Comparison of ENCODE assay signal across 8 mouse cellular contexts in the genomic region with DNA sequence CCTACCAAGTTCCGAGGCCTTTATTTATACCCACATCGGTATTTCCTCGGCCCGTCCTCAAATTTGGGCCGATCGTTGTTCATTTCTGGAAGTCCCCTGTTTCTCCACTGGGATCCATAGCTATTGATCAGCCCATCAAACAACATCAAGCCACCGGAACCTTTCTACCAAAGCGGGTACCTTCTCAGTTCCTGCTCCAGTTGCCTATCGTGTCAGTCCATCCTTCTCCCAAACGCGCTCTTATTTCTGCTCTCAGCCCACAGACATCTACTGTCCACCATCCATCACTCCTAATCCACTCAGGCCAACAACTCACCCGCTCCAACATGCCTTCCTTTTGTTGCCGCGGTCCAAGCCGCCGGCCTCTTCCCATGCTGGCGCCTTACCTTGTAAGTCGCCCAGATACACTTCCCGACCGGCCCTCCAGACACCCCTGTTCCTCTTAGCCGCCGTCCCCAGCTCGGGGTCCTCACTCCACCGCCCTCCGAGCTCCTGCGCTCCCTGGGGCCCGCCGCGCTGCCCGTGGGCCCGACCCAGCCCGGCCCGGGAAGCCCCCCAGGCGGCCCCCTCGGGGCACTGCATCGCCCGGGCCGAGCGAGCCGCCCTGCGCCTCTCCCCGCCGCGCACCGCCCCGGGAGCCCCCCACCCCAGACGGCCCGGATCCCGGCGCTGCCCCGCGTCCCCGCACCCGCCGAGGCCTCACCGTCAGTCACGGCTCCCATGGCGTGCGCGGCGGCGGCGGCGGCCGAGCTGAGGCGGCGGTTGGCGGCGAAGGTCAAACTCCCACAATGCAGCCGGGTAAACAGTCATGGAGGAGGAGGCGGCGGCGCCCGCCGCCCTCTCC. TPM values are rescaled to one million over a fixed set of nuclear protein-coding genes. Genes with fewer than 3 reads are reported as not detected.
DNase-seq lines count a peak whose midpoint lies in the region; ATAC-seq and TF ChIP-seq lines count a peak whose summit lies in the region.

No protein-coding gene starts in this region.

- H3K4me1 ChIP-seq in embryonic facial prominence, embryonic 13.5 days = peaks cover 17% of the 10 kb centered on the region
- H3K4me1 ChIP-seq in liver, adult 2 months (ENCODE audit: control insufficient read depth, insufficient read depth, low read length) = peaks cover 10% of the 10 kb centered on the region

- no peak for TF ChIP-seq CTCF in liver, adult 2 months (IDR thresholded peaks at IDR 0.05; ENCODE audit: low read depth, low read length)

- H3K79me2 ChIP-seq in liver, adult 2 months (ENCODE audit: control insufficient read depth, insufficient read depth, low read length) = peaks cover 8% of the 10 kb centered on the region

- under 1% methylated on average over 69 of the region's 75 CpGs for WGBS in embryonic facial prominence, embryonic 13.5 days
- WGBS in liver, adult 2 months = under 1% methylated on average over 71 of the region's 75 CpGs

- peak overlapping the region; percentile 87 for H3K27ac ChIP-seq in embryonic facial prominence, embryonic 13.5 days
- peak overlapping the region; percentile 87 for H3K27ac ChIP-seq in liver, adult 2 months (replicated peaks; ENCODE audit: insufficient read depth, low read depth, low read length)

- DNase-seq in A20 (ENCODE audit: low read depth, low spot score) = peak; percentile 75
- peak; percentile 84 for DNase-seq in adrenal gland, postnatal 14 days
- DNase-seq in heart, adult 8-10 months (ENCODE audit: low spot score) = peak; percentile 26
- DNase-seq in kidney, adult 8-10 months = peak; percentile 51 to 56
- DNase-seq in liver, adult 2 months (ENCODE audit: extremely low read depth, low read depth, low spot score) = peak; percentile 53
- peak; percentile 66 to 86 for DNase-seq in spleen, postnatal 4 days (ENCODE audit: low spot score in 2 of 2)

- H3K4me2 ChIP-seq in embryonic facial prominence, embryonic 13.5 days = peak overlapping the region; percentile 65

- H3K4me3 ChIP-seq in embryonic facial prominence, embryonic 13.5 days = peak overlapping the region; percentile 85
- peak overlapping the region; percentile 75 for H3K4me3 ChIP-seq in liver, adult 2 months (ENCODE audit: insufficient read depth, low read depth, low read length)

- peak overlapping the region; percentile 97 for H3K9ac ChIP-seq in embryonic facial prominence, embryonic 13.5 days
- peak overlapping the region; percentile 99 for H3K9ac ChIP-seq in liver, adult 2 months (ENCODE audit: low read depth, low read length)

- H3K9me3 ChIP-seq in embryonic facial prominence, embryonic 13.5 days = 0 out of 2 replicates have a peak, but pooled peaks cover 1% of the 10 kb centered on the region

- peaks cover 5% of the 10 kb centered on the region for H3K36me3 ChIP-seq in embryonic facial prominence, embryonic 13.5 days
- H3K36me3 ChIP-seq in liver, adult 2 months (ENCODE audit: control insufficient read depth, insufficient read depth, low read length) = peaks cover 4% of the 10 kb centered on the region; the same call in 1 of the 2 replicates

- H3K27me3 ChIP-seq in embryonic facial prominence, embryonic 13.5 days = no peaks in the 10 kb centered on the region
- no peaks in the 10 kb centered on the region for H3K27me3 ChIP-seq in liver, adult 2 months (ENCODE audit: control insufficient read depth, insufficient read depth, low read length)

- ATAC-seq in embryonic facial prominence, embryonic 13.5 days (ENCODE audit: insufficient number of reproducible peaks, insufficient read depth, low FRiP score, low TSS enrichment, low read depth) = peak; percentile 88
- ATAC-seq in monocyte, adult 5-6 weeks (replicated peaks; ENCODE audit: insufficient number of reproducible peaks, low FRiP score, low TSS enrichment, poor library complexity, severe bottlenecking) = peak; percentile 70

- 0 out of 2 replicates have a peak, but pooled peaks have one; percentile 25 for TF ChIP-seq POLR2A in liver, adult 2 months (IDR thresholded peaks at IDR 0.05; ENCODE audit: extremely low read depth, insufficient read depth, low read length)

RNA-seq across cellular contexts. Expression of gene Atxn7, which starts 0.5 kb away (rescaled TPM):
- 28.0 and 36.7 TPM in 2 replicates for total RNA-seq in adrenal gland, postnatal 14 days (2021)
- polyA plus RNA-seq in embryonic facial prominence, embryonic 13.5 days (2015; fragmentation: Nextera tagmentation; extraction: Ambion mirVana) = 5.0 and 5.6 TPM in 2 replicates
- 10 to 100 TPM; 12.5 to 17.3 (median 16.1) TPM for total RNA-seq in heart, adult 8-10 months (2022)
- 13.2 and 14.9 TPM in 2 replicates for total RNA-seq in liver, adult 2 months (2014; rRNA removed)
- polyA plus RNA-seq in liver, adult 2 months (2012; rRNA removed) = 14.2 and 16.8 TPM in 2 replicates
- 19.9 to 58.0 TPM (median 36.9 TPM) in 3 replicates for total RNA-seq in monocyte, adult 5-6 weeks (2017)

RNA-seq across cellular contexts. Expression of gene Thoc7, which starts 0.9 kb away (rescaled TPM):
- total RNA-seq in adrenal gland, postnatal 14 days (2021) = 133 and 139 TPM in 2 replicates
- polyA plus RNA-seq in embryonic facial prominence, embryonic 13.5 days (2015; fragmentation: Nextera tagmentation; extraction: Ambion mirVana) = 200 and 231 TPM in 2 replicates
- total RNA-seq in heart, adult 8-10 months (2022) = 10 to 100 TPM; 80.7 to 94.7 (median 81.9) TPM
- total RNA-seq in liver, adult 2 months (2014; rRNA removed) = 41.5 and 53.3 TPM in 2 replicates
- 13.8 and 16.5 TPM in 2 replicates for polyA plus RNA-seq in liver, adult 2 months (2012; rRNA removed)
- 86.1 to 133 TPM (median 114 TPM) in 3 replicates for total RNA-seq in monocyte, adult 5-6 weeks (2017)

RNA-seq across cellular contexts. Expression of gene Gm281, which starts 46.4 kb away (rescaled TPM):
- total RNA-seq in adrenal gland, postnatal 14 days (2021) = not detected in 2 replicates
- not detected in 2 replicates for polyA plus RNA-seq in embryonic facial prominence, embryonic 13.5 days (2015; fragmentation: Nextera tagmentation; extraction: Ambion mirVana)
- total RNA-seq in heart, adult 8-10 months (2022) = not detected
- total RNA-seq in liver, adult 2 months (2014; rRNA removed) = not detected in 2 replicates
- polyA plus RNA-seq in liver, adult 2 months (2012; rRNA removed) = not detected in 2 replicates
- not detected in 3 replicates for total RNA-seq in monocyte, adult 5-6 weeks (2017)

Comparison
In these comparisons a context has a peak if more than half of its experiments do, and no peak if none do; other contexts are left out.
1. Peak in every context shown above with its lines: DNase-seq, ATAC-seq, H3K4me3 ChIP-seq and H3K27ac ChIP-seq.
2. DNase-seq: peak in every context shown above with its lines; median percentile 84 in adrenal gland, postnatal 14 days; 76 in spleen, postnatal 4 days; 75 in A20; 54 in kidney, adult 8-10 months; 53 in liver, adult 2 months; 26 in heart, adult 8-10 months.